Mouse (Mus musculus) C2C12 (cell line): ENCODE results near the gene Gbx2.

Experiments
- CEBPB ChIP-seq: IDR thresholded peaks from one replicate; pipeline ENCODE4 v1.6.1; 2011; ENCODE audit warnings: low read depth, mild to moderate bottlenecking, control low read depth, moderate library complexity
- CTCF ChIP-seq: IDR thresholded peaks from one replicate; pipeline ENCODE4 v1.5.1; 2011; ENCODE audit not compliant: control insufficient read depth, insufficient read depth, insufficient read length
- FOSL1 ChIP-seq: IDR thresholded peaks from one replicate; pipeline ENCODE4 v1.8.0; 2011; ENCODE audit warnings: mild to moderate bottlenecking, low read length; ENCODE audit not compliant: poor library complexity, insufficient read depth, severe bottlenecking
- MAX ChIP-seq: IDR thresholded peaks from one replicate; pipeline ENCODE4 v1.6.1; 2011; ENCODE audit warnings: mild to moderate bottlenecking, control low read depth
- MYOD1 ChIP-seq: IDR thresholded peaks from one replicate; pipeline ENCODE4 v1.6.1; 2011; ENCODE audit warnings: low read depth; ENCODE audit not compliant: control insufficient read depth, insufficient read length
- MYOG ChIP-seq: IDR thresholded peaks from one replicate; pipeline ENCODE4 v1.6.1; 2011; ENCODE audit not compliant: control insufficient read depth, insufficient read length; ENCODE audit errors: extremely low read depth
- USF1 ChIP-seq: IDR thresholded peaks from one replicate; pipeline ENCODE4 v1.6.1; 2011; ENCODE audit warnings: low read depth, mild to moderate bottlenecking, control low read depth, moderate library complexity

GRCm38 (mm10) chr1:89925501-89926190, 5.3 kb downstream of the Gbx2 start:
- TF ChIP-seq CTCF (no peak), CEBPB (no peak), FOSL1 (no peak), USF1 (no peak), MYOG (no peak), MAX (no peak), MYOD1 (no peak)
